Mouse (Mus musculus) cerebellum, postnatal 10 days (tissue): ENCODE measurements around the gene Vmn1r127.
"Not testable (repeated sequence)": the region's sequence is repeated elsewhere in the genome, so short reads cannot be mapped to it uniquely, and the experiment has no call there.

Experiments
- DNase-seq, 2 experiments: peaks; one replicate each; pipeline ENCODE4 v3.0.0; 2021; ENCODE audit warnings: mixed read lengths in 2 of 2

The Vmn1r127 gene

DNA sequence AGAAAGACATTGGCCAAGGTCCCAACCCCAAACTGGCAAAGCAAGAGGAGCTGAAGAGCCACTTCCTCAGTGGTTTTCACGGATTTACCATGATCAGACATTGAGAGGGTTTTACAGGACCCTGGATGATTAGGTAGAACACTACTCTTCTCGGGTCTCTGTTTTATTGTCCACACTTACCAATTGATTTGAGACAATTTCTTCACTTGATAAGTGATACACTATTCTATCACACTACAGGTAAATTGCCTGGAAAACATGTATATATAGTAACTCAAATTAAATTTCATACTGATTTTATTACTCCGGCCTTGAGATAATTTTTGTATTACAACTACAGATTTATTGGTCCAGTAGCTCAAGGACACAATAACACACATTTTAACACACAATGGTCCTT is at the start of gene Vmn1r127:
TSS of gene Vmn1r127 (minus strand) at position 101 of the 400 bp plus-strand sequence.
- DNase-seq: not testable (repeated sequence)

DNA sequence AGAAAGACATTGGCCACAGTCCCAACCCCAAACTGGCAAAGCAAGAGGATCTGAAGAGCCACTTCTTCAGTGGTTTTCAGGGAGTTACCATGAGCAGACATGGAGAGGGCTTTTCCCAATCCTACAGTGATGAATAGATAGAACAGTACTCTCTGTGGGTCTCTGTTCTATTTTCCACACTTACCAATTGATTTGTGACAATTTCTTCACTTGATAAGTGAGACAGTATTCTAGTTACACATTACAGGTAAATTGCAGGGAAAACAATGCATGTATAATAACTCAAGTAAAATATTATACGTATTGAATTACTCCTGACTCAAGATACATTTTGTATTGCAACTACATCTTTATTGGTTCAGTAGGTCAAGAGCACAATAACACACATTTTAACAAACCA is 41.5 kb upstream of the Vmn1r127 start, which contains the start of gene Vmn1r129:
TSS of gene Vmn1r129 (minus strand) at position 101 of the 400 bp plus-strand sequence.
- not testable (repeated sequence) for DNase-seq

DNA sequence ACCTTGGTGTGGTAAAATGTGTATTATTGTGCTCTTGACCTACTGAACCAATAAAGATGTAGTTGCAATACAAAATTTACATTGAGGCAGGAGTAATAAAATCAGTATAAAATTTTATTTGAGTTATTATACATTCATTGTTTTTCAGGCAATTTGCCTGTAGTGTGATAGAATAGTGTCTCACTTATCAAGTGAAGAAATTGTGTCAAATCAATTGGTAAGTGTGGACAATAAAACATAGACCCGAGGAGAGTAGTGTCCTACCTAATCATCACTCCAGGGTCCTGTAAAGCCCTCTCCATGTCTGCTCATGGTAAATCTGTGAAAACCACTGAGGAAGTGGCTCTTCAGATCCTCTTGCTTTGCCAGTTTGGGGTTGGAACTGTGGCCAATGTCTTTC is 29.4 kb upstream of the Vmn1r127 start, which contains the start of gene Vmn1r128:
TSS of gene Vmn1r128 (plus strand) at position 301 of the 400 bp plus-strand sequence.
- not testable (repeated sequence) for DNase-seq

DNA sequence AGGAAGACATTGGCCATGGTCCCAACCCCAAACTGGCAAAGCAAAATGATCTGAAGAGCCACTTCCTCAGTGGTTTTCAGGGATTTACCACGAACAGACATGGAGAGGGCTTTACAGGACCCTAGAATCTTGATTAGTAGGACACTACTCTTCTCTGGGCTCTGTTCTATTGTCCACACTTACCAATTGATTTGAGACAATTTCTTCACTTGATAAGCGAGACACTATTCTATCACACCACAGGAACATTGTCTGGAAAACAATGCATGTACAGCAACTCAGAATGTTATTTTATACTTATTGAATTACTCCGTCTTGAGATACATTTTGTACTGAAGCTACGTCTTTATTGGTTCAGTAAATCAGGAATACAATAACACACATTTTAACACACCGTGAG is 18.3 kb downstream of the Vmn1r127 start, which contains the start of gene Vmn1r126:
TSS of gene Vmn1r126 (minus strand) at position 101 of the 400 bp plus-strand sequence.
- DNase-seq: not testable (repeated sequence)

DNA sequence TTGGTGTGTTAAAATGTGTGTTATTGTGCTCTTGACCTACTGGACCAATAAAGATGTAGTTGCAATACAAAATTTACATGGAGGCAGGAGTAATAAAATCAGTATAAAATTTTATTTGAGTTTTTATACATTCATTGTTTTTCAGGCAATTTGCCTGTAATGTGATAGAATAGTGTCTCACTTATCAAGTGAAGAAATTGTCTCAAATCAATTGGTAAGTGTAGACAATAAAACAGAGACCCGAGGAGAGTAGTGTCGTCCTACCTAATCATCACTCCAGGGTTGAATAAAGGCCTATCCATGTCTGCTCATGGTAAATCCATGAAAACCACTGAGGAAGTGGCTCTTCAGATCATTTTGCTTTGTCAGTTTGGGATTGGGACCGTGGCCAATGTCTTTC is 47.8 kb downstream of the Vmn1r127 start, which contains the start of gene Vmn1r125:
TSS of gene Vmn1r125 (plus strand) at position 301 of the 400 bp plus-strand sequence.
- DNase-seq: not testable (repeated sequence)
